Mouse (Mus musculus): ENCODE data around the gene Gm10188. TPM values are rescaled to one million over a fixed set of nuclear protein-coding genes. Genes with fewer than 3 reads are reported as not detected.

The Gm10188 gene
- polyA plus RNA-seq, 1 experiment from 2014 or later, result 0.66 TPM

DNA sequence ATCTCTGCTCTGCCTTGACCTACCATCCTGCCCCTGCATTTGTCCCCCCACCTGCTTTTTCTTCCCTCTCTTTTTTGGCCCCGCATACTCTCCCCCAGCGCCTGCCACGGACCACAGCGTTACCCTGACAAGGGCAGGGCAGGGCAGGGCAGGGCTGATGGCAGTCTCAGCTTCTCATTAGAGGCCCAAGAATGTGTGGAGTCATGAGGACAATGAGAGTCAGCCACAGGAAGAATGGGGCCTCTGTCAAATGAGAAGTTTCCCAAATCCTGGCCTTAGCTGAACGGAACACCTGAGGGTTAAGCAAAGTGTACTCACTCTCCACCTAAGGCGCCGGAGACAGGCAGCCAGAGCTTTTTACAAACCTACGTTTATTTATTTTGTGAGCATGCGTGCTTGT is 34.5 kb downstream of the Gm10188 start:
- no peaks in the 10 kb centered on the region for H3K36me3 ChIP-seq (ENCODE audit: control insufficient read depth, insufficient read depth, low read length)

DNA sequence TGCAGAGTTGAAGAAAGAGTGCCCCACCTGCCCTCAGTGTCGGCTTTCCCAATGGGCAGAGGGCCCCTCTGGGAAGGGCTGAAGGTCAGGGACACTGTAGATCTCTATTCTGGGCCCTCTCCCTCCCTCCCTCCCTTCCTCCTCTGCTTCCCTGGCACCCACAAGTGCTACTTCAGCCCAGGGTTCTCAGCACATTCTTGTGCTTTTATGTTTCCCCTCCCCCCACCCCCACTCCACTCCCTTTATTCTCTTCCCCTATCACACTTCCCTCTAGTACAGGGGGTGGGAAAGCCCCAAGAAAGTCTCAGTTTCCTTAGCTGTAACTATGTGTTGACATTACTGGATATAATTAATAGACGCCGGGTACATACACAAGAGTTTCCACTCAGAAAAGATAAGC is 34.9 kb downstream of the Gm10188 start:
- H3K36me3 ChIP-seq (ENCODE audit: control insufficient read depth, insufficient read depth, low read length), result no peaks in the 10 kb centered on the region
- ATAC-seq (ENCODE audit: low FRiP score) (no peak), DNase-seq (ENCODE audit: low spot score, missing footprints) (no peak)
- peak overlapping the region; percentile 27 for H3K4me2 ChIP-seq
- no peaks in the 10 kb centered on the region; the same call in 1 of the 2 replicates for H3K27me3 ChIP-seq (ENCODE audit: control insufficient read depth, insufficient read depth, low read length)
- 0 out of 2 replicates have a peak overlapping the region, but pooled peaks have one; percentile 25 for H3K9ac ChIP-seq (ENCODE audit: low read length)
- H3K4me3 ChIP-seq (ENCODE audit: low read depth, low read length), result no peak overlapping the region
- H3K9me3 ChIP-seq (ENCODE audit: control insufficient read depth, low read length), result no peaks in the 10 kb centered on the region
- H3K27ac ChIP-seq (ENCODE audit: low read depth, low read length), result no peak overlapping the region; the same call in 1 of the 2 replicates
- WGBS, result 52% methylated on average over 3 of the region's 3 CpGs
- H3K4me1 ChIP-seq (ENCODE audit: control insufficient read depth, insufficient read depth, low read length), result peaks cover 77% of the 10 kb centered on the region

More for the DNA sequence above, 34.5 kb downstream of the Gm10188 start:
- ATAC-seq (ENCODE audit: low FRiP score) (no peak), DNase-seq (ENCODE audit: low spot score, missing footprints) (peak; percentile 84)
- H3K4me2 ChIP-seq, result peak overlapping the region; percentile 27
- H3K27ac ChIP-seq (ENCODE audit: low read depth, low read length), result no peak overlapping the region
- no peaks in the 10 kb centered on the region for H3K9me3 ChIP-seq (ENCODE audit: control insufficient read depth, low read length)
- 34% methylated on average over 9 of the region's 9 CpGs for WGBS
- no peak overlapping the region for H3K4me3 ChIP-seq (ENCODE audit: low read depth, low read length)
- peak overlapping the region; percentile 40; the same call in 1 of the 2 replicates for H3K9ac ChIP-seq (ENCODE audit: low read length)
- peaks cover 78% of the 10 kb centered on the region for H3K4me1 ChIP-seq (ENCODE audit: control insufficient read depth, insufficient read depth, low read length)
- no peaks in the 10 kb centered on the region; the same call in 1 of the 2 replicates for H3K27me3 ChIP-seq (ENCODE audit: control insufficient read depth, insufficient read depth, low read length)

DNA sequence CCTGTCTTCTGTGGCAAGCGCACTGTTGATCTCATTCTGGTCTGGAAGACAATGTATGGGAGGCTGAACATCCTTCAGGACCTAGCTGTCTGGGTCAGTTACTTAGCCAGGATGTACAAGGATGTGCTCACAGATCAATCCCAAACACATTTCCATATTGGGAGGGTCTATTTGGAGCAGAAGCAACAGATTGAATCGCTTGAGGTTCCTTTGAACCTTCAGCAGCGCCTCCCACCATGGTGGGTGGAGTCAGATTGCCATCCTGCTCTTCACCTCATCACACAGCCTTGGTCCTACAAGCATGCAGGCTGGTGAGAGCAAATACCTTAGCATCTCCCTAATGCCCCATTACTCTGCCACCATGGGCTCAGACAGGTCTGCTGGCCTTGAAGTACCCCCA is 35.8 kb downstream of the Gm10188 start:
- Histone ChIP-seq H3K9ac (ENCODE audit: low read length) (no peak overlapping the region; the same call in 1 of the 2 replicates), H3K27ac (ENCODE audit: low read depth, low read length) (no peak overlapping the region)

DNA sequence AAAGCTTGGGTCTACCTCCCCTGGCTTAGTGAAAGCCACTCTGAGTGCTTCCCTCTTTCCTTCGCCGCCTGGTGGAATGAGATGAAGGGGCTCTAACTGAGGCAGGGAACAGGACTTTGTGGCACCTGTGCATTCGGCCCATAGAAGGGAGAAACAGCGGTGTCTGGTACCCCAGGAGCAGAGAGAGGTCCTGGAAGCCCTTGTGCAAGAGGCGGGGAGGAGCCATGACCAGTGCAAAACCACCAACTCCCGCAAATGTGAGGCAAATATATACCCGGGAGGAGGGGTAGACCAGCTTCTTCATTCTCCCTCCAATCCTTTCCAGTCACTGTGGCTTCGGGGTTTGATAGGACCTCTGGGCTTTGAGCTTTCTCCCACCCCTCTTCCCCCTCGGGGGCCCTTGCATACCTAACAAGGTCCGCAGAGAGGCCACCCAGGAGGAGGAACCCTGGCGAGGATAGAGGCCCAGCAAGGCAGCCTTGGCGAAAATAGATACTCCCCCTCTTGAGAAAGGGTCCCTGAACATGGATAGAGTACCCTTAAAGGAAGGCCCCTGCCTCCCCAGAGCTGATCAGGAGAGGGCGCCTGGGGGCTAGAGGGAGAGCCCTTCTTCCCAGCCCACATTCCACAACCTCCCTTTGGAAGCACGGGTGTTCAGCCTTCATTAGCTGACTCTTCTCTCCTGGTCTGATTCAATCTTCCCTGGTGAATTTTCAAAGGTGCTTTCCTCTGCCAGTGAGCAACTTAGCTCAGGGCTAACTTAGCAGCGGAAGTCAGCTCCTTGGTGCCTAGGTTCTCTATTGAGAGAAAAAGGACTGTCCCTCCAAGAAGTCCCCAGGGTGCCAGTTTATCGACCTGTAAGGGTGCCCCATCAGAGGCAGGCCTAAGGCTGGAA is 37.5 kb downstream of the Gm10188 start:
- 4% methylated on average over 16 of the region's 16 CpGs for WGBS
- Histone ChIP-seq H3K36me3 (ENCODE audit: control insufficient read depth, insufficient read depth, low read length) (no peaks in the 10 kb centered on the region), H3K4me2 (peak overlapping the region; percentile 76), H3K27ac (ENCODE audit: low read depth, low read length) (peak overlapping the region; percentile 100), H3K9ac (ENCODE audit: low read length) (peak overlapping the region; percentile 100), H3K4me1 (ENCODE audit: control insufficient read depth, insufficient read depth, low read length) (peaks cover 62% of the 10 kb centered on the region), H3K4me3 (ENCODE audit: low read depth, low read length) (peak overlapping the region; percentile 94), H3K27me3 (ENCODE audit: control insufficient read depth, insufficient read depth, low read length) (no peaks in the 10 kb centered on the region; the same call in 1 of the 2 replicates), H3K9me3 (ENCODE audit: control insufficient read depth, low read length) (no peaks in the 10 kb centered on the region)
- DNase-seq (ENCODE audit: low spot score, missing footprints), result peak; percentile 96
- ATAC-seq (ENCODE audit: low FRiP score), result peak; percentile 47

More for the DNA sequence above, 35.8 kb downstream of the Gm10188 start:
- 57% methylated on average over 3 of the region's 3 CpGs for WGBS
- Histone ChIP-seq H3K4me1 (ENCODE audit: control insufficient read depth, insufficient read depth, low read length) (peaks cover 75% of the 10 kb centered on the region), H3K4me3 (ENCODE audit: low read depth, low read length) (no peak overlapping the region; the same call in 1 of the 2 replicates), H3K27me3 (ENCODE audit: control insufficient read depth, insufficient read depth, low read length) (no peaks in the 10 kb centered on the region; the same call in 1 of the 2 replicates), H3K4me2 (peak overlapping the region; percentile 76), H3K9me3 (ENCODE audit: control insufficient read depth, low read length) (no peaks in the 10 kb centered on the region), H3K36me3 (ENCODE audit: control insufficient read depth, insufficient read depth, low read length) (no peaks in the 10 kb centered on the region)
- no peak for ATAC-seq (ENCODE audit: low FRiP score)
- DNase-seq (ENCODE audit: low spot score, missing footprints), result no peak

DNA sequence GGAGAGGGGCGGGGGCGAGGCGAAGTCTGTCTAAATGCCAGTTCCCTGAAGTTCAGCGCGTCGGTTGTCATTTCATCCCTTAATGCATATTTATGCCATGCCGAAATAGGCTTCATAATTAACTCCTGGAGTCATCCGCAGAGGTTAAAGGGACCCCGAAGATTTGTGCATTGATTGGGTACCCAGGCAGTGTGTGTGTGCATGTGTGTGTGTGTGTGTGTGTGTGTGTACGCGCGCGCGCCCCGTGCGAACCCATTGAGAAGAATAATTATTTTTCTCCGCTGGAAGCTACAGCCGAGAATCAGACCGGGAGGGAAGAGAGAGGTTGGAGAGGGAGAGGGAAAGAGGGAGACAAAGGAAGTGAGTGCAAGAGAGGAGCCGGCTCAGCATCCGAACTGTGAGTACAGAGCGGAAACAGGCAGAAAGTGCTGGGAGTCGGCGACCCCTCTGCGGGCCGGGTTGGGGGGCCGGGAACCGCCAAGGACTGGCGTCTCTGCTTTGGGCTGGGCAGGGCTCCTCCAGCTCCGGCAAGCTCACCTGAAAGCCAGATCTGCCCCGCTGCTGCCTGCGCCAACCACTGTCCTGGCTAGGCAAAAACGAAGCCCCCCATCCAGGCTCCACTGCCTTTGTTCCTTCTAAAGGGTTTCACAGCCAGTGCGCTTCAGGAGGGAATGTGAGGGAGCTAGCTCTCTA is 38.3 kb downstream of the Gm10188 start, which contains the start of the genes Lemd1 and AC124108.1:
TSS of gene Lemd1 (plus strand) at position 339 of the 693 bp plus-strand sequence.
TSS of gene AC124108.1 (plus strand) at position 365 of the 693 bp plus-strand sequence.
- peak within 1 kb of the TSS; percentile 100 for H3K27ac ChIP-seq (ENCODE audit: low read depth, low read length)
- H3K27me3 ChIP-seq (ENCODE audit: control insufficient read depth, insufficient read depth, low read length), result no peaks in the 10 kb centered on the region; the same call in 1 of the 2 replicates
- no peak for ATAC-seq (ENCODE audit: low FRiP score)
- H3K4me1 ChIP-seq (ENCODE audit: control insufficient read depth, insufficient read depth, low read length), result peaks cover 54% of the 10 kb centered on the region
- peak within 1 kb of the TSS; percentile 76 for H3K4me2 ChIP-seq
- under 1% methylated on average over 34 of the region's 34 CpGs for WGBS
- H3K4me3 ChIP-seq (ENCODE audit: low read depth, low read length), result peak within 1 kb of the TSS; percentile 94
- DNase-seq (ENCODE audit: low spot score, missing footprints), result peak; percentile 97
- no peaks in the 10 kb centered on the region for H3K9me3 ChIP-seq (ENCODE audit: control insufficient read depth, low read length)
- H3K36me3 ChIP-seq (ENCODE audit: control insufficient read depth, insufficient read depth, low read length), result no peaks in the 10 kb centered on the region
- H3K9ac ChIP-seq (ENCODE audit: low read length), result peak within 1 kb of the TSS; percentile 100

DNA sequence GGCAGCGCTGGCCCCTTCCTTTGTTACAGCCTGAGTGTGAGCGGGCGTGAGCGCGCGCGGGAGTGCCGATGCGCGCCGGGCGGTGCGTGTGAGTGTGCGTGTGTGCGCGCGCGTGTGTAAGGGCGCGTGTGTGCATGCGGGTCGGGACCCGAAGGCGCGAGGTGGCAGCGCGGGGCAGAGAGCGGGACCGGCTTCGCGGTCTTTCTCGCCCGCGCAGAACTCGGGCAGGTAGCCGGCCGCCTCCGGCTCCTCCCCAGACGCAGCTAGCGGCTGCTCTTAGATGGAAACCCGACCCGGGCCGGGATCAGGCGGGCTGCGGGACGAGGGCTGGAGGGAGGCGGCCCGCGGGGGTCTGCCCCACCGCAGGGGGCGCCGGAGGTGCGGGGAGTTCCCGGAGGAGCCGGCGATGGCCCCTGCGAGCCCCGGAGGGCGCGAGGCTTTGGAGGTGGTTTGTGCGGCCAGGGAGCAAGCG is 38.9 kb downstream of the Gm10188 start:
- peak overlapping the region; percentile 100 for H3K27ac ChIP-seq (ENCODE audit: low read depth, low read length)
- peak; percentile 96 for DNase-seq (ENCODE audit: low spot score, missing footprints)
- H3K9ac ChIP-seq (ENCODE audit: low read length), result peak overlapping the region; percentile 100
- under 1% methylated on average over 45 of the region's 62 CpGs for WGBS
- H3K4me3 ChIP-seq (ENCODE audit: low read depth, low read length), result peak overlapping the region; percentile 94
- peak overlapping the region; percentile 76 for H3K4me2 ChIP-seq
- ATAC-seq (ENCODE audit: low FRiP score), result peak; percentile 15
- no peaks in the 10 kb centered on the region for H3K36me3 ChIP-seq (ENCODE audit: control insufficient read depth, insufficient read depth, low read length)
- H3K9me3 ChIP-seq (ENCODE audit: control insufficient read depth, low read length), result no peaks in the 10 kb centered on the region
- H3K4me1 ChIP-seq (ENCODE audit: control insufficient read depth, insufficient read depth, low read length), result peaks cover 48% of the 10 kb centered on the region
- no peaks in the 10 kb centered on the region; the same call in 1 of the 2 replicates for H3K27me3 ChIP-seq (ENCODE audit: control insufficient read depth, insufficient read depth, low read length)

DNA sequence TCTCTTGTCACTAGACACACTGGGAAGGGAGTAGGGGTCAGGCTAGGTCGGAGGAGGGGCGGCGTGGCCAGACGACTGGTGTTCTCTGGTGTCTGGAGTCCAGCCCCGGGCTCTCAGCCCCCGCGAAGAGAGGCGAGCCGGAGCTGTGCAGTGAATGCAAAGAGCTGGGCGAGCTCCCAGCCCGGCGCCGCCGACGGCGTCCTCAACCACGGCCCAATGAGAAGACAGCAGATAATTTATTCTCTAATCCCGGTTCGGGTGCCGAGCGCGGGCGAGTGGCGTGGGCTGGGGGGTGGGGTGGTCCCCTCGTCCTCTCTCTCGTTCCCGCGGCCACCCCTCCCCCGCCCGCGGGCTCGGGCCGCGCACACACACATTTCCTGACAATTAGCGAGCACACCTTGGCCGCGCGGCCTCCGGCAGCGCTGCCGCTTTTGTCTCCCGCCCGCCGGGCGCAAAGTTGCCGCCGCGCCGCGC is 39.5 kb downstream of the Gm10188 start:
- no peaks in the 10 kb centered on the region for H3K36me3 ChIP-seq (ENCODE audit: control insufficient read depth, insufficient read depth, low read length)
- peak; percentile 89 for ATAC-seq (ENCODE audit: low FRiP score)
- DNase-seq (ENCODE audit: low spot score, missing footprints), result peak; percentile 98
- H3K4me3 ChIP-seq (ENCODE audit: low read depth, low read length), result peak overlapping the region; percentile 94
- peak overlapping the region; percentile 100 for H3K27ac ChIP-seq (ENCODE audit: low read depth, low read length)
- WGBS, result under 1% methylated on average over 48 of the region's 50 CpGs
- H3K27me3 ChIP-seq (ENCODE audit: control insufficient read depth, insufficient read depth, low read length), result no peaks in the 10 kb centered on the region; the same call in 1 of the 2 replicates
- H3K9ac ChIP-seq (ENCODE audit: low read length), result peak overlapping the region; percentile 100
- peaks cover 43% of the 10 kb centered on the region for H3K4me1 ChIP-seq (ENCODE audit: control insufficient read depth, insufficient read depth, low read length)
- no peaks in the 10 kb centered on the region for H3K9me3 ChIP-seq (ENCODE audit: control insufficient read depth, low read length)
- H3K4me2 ChIP-seq, result peak overlapping the region; percentile 76

DNA sequence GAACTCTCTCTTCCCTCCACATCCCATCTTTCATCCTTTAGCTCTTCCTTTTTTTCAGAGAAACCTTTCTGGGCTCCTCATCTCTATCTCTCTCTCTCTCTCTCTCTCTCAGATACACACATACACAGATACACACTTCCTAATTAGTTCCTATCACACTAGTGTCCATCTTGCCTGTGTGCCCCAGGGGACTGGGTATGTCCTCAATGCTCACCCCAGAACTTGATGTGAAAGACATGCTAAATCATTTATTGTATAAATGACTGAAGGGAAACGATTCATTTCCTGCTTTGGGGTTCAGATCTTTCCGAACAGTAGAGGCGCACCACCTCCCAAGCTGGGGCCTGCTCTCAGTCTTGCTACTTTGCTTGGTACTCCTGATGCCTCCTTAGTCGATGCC is 40.3 kb downstream of the Gm10188 start:
- H3K4me2 ChIP-seq, result peak overlapping the region; percentile 76
- DNase-seq (ENCODE audit: low spot score, missing footprints), result peak; percentile 91
- H3K9ac ChIP-seq (ENCODE audit: low read length), result no peak overlapping the region; the same call in 1 of the 2 replicates
- H3K27me3 ChIP-seq (ENCODE audit: control insufficient read depth, insufficient read depth, low read length), result no peaks in the 10 kb centered on the region; the same call in 1 of the 2 replicates
- ATAC-seq (ENCODE audit: low FRiP score), result no peak
- H3K27ac ChIP-seq (ENCODE audit: low read depth, low read length), result peak overlapping the region; percentile 100; the same call in 1 of the 2 replicates
- H3K36me3 ChIP-seq (ENCODE audit: control insufficient read depth, insufficient read depth, low read length), result no peaks in the 10 kb centered on the region
- H3K4me3 ChIP-seq (ENCODE audit: low read depth, low read length), result no peak overlapping the region
- H3K4me1 ChIP-seq (ENCODE audit: control insufficient read depth, insufficient read depth, low read length), result peaks cover 34% of the 10 kb centered on the region
- WGBS, result 48% methylated on average over 4 of the region's 4 CpGs
- no peaks in the 10 kb centered on the region for H3K9me3 ChIP-seq (ENCODE audit: control insufficient read depth, low read length)

Measured in midbrain, embryonic 11.5 days (tissue).